Mouse (Mus musculus) 3134 (cell line): Measurements from ENCODE around the gene Uhmk1.
"Not testable (repeated sequence)": the region's sequence is repeated elsewhere in the genome, so short reads cannot be mapped to it uniquely, and the experiment has no call there.

ENCODE experiments used
- DNase-seq: peaks from one replicate; pipeline ENCODE4 v3.0.0-alpha.2; 2011; ENCODE audit warnings: low spot score; ENCODE audit not compliant: insufficient read length; ENCODE audit errors: extremely low read depth

Uhmk1 gene

DNA sequence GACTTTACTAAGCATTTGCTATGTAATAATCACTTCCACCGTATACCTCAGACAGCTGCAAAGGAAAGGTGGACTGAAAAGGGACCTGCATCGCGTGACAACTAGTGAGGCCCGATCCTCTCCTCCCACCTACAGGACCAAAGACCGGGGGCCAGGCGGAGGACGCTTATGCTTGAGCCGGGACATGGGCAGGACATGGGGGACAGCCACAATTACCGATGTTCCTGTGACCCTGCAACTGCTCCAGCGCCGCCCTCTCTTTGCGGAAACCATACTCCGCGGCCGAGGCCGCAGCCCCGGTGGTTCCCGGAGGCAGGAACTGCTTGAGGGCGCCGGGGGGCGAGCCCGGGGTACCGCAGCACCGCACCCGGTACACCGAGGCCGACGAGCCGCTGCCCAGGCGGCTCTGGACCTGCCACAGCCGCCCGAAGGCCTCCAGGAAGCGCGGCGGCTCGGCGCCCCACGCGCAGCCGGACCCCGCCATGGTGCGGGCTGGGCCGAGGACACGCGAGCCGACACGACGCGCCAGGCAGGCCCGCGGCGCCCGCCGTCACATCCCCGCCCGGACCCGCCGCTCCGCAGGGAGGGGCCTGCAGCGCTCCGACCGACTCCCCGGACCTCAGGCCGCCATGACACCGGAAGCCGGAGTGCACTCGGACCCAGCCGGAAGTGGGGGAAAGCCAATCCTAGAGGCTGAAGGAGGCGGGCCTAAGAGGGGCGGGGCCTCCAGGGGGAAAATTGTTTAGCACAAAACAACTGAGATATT is at the start of gene Uhmk1:
Uhmk1 (minus strand) TSS at position 641 of the 766 bp plus-strand sequence.
- peak; percentile 79 for DNase-seq

DNA sequence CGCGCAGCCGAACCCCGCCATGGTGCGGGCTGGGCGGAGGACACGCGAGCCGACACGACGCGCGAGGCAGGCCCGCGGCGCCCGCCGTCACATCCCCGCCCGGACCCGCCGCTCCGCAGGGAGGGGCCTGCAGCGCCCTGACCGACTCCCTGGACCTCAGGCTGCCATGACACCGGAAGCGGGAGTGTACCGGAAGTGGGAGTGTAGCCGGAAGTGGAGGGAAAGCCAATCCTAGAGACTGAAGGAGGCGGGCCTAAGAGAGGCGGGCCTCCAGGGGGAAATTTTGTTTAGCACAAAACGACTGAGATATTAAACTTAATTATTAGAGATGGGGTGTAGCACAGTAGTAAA is 40.3 kb upstream of the Uhmk1 start:
- peak; percentile 62 for DNase-seq

DNA sequence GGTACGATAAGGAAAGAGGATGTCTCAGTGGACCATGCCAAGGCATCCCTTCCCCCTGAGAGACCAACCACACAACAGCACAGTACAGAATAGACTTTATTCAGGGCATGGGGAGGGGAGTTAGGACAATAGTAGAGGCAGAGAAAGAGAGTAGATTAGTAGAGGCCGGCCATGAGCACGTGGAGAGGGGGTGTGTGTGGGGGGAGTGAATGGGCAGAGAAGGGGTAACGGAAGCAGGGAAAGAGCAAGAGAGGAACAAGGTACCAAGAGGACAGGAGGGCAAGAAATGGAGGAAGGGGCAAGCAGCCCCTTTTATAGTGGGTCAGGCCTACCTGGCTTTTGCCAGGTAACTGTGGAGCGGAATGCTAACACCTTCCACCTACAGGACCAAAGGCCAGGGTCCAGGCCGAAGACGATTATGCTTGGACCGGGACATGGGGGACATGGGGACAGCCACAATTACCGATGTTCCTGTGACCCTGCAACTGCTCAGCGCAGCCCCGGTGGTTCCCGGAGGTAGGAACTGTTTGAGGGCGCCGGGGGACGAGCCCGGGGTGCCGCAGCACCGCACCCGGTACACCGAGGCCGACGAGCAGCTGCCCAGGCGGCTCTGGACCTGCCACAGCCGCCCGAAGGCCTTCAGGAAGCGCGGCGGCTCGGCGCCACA is 39.8 kb upstream of the Uhmk1 start:
- peak; percentile 30 for DNase-seq

DNA sequence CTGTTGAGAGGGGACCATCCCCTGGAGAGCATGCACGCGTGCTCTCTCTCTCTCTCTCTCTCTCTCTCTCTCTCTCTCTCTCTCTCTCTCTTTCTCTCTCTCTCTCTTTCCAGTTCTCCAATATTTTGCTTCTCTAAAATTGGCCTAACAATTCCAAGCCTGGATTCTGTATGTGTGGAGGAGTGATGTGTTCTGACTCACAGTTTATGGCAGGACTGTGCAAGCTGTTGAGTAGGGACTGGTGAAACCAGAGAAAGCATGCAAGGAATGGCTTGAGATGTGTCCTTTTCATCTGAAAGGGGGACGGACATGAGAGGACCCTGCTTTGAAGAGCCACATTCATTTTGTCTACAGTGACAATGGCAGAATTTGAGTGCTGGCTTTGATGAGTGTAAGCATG is 29.8 kb upstream of the Uhmk1 start:
- no peak for DNase-seq

DNA sequence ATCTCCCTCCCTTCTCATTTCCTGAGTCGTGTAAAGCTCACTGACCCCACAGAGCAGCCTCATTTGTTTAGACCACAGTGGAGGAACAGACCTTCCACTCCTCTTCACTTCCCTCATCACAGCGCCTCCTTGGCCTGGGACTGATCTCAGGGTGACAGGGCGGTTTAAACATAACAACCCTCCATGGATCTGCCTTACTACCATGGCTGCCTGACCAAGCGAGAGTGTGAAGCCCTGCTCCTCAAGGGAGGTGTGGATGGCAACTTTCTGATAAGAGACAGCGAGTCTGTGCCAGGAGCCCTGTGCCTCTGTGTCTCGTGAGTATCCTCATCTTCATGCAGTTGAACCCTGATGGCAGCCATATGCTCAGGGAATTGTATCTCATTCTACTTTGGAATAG is 17.5 kb upstream of the Uhmk1 start, which contains the start of gene Sh2d1b2:
Sh2d1b2 (plus strand) TSS at position 62 of the 400 bp plus-strand sequence.
- not testable (repeated sequence) for DNase-seq

DNA sequence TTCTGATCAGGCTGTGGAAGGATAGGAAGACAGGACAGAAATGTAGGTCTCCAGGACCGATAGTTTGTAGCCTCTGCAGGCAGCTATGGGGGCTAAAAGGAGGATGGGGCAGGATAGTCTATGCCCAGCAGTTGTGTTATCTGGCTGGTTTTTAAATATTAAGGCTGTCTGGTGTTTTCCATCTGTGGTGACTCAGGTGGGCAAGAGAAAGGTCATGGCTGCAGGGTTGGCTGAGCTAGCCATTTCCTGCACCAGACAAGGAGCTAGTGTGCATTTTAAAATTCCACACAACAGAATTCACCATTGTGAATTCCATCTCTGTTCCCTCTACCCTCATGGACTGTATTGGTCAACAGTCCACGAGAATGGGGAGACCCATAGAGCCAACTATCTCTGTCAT is 8.1 kb upstream of the Uhmk1 start:
- no peak for DNase-seq

DNA sequence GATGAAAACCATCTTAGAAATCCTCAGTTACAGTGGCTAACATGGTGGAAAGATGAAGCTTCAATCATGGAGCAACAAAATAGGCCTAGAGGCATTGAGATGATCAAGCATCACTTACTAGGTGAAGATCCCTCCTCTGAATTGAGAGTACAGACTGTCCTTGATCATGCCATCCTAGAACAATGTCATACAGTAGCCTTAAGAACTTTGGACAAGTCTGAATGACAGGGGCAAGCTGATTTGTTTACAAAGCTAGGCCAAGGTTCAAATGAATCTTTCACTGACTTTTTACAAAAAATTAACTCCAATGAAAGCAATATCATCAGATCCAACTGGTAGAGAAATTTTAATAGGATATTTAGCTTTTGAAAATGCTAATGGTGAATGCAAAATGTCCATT is 5.2 kb upstream of the Uhmk1 start:
- no peak for DNase-seq

DNA sequence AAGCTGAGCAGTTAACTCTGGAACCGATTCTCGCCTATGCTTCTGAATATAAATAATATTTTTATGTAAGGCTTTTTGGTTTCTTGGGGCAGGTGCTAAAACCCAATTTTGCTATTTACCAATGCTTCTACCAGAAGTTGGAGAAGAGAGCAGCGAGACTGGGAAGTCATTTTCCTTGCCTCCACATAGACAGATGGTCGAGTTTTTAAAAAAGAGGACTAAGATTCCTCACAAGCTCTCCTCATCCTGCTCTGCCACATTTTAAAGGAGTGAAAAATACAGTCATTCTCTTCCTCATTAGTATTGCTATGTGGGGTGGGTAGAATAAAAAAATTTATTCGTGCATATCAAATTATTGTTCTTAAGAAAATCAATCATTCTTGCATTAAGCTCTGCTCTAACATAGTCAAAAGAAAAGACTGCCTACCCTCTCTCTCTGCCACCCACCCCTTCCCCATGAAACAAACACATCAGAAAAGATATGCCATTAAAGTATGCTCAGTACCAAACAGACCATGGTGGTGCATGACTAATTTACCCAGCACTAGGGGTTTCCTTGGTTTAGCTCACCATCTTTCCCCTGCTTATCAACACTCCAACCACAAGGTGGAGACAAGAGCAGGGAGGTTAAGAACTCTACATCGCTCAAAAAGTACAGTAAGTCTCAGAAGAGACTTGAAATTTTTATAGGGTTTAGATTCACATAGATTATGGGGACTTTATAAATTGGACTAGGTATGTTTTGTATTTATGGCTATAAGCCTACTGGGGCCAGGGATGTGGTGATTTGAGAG is 3.1 kb upstream of the Uhmk1 start:
- DNase-seq = no peak

DNA sequence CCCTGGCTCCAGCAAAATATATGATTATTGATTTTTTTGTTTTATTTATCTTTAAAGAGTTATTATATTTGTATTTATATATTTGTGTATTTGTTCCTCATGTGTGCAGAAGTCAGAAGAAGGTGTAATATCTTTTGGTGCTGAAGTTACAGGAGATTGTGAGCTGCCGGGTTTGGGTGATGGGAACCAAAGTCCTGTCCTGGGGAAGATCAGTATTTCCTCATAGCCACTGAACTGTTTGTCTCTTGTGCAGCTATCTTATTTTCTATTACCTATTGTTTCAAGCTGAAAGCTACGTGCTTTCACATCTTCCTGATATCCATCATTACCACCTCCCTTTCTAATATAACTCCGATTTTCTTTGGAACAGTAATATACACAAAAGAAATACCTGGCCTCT is 393 bp upstream of the Uhmk1 start:
- no peak for DNase-seq

DNA sequence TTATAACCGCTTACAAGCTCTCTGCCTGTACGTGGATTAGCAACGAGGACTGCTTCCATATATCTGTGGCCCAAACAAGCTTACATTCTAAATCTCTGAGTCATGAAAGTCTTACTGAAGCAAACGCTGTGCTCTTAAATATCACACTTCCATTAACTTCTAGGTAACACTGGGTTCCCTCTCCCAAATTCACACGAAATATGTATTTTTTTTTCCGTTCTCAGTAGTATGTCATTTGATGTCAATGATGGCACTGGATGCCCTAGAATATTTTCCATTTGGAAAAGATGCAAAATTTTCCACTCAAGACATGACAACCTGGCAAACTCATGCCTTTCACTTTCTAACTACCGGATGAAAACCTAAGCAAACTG is 827 bp downstream of the Uhmk1 start:
- DNase-seq = no peak

DNA sequence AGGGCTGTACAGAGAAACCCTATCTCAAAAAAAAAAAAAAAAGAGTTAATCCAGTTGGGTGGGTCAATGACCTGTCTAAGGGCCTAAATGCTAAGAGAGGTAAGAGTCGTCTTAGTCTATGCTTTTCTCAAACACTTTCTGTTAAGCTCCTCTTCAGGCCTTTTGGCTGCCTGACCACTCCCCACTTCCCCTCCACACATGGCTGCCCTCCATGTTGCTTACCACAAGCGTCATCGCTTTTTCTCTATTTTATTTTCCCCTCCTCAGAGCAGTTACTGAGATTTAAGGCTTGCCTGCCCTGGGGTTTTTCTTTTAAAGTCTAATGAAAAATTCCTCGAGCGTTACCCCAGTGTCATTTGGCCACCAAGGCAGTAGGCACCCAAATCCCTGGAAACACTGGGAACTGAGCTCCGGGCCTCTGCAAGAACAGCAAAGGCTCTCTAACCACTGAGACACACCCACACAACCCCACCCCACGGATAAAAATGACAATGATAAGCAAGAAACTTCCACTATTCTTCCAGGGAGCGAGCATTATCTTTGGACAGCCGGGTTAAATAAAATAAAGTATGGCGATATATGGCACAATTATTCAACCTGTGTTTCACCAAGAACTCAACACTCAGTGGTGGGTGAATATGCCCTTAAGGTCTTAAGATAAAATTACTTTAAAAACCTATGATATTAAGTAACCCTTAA is 1.9 kb downstream of the Uhmk1 start:
- no peak for DNase-seq

DNA sequence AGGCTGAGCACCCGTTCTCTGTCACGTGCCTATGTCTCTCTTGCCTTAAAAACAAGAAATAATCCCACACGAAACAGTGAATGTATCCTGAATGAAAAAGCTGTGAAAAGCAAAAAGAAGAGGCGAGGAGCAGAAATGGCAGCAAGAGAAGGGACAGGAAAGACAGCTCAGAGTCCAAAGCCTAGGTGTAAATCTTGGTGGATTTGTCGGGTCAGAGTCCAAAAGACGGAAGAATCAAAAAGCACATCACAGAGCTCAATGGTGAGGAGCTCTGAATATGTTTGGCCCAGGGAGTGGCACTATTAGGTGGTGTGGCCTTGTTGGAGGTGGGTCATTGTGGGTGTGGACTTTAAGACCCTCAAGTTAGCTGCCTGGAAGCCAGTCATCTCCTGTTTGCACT is 8.8 kb downstream of the Uhmk1 start:
- no peak for DNase-seq

DNA sequence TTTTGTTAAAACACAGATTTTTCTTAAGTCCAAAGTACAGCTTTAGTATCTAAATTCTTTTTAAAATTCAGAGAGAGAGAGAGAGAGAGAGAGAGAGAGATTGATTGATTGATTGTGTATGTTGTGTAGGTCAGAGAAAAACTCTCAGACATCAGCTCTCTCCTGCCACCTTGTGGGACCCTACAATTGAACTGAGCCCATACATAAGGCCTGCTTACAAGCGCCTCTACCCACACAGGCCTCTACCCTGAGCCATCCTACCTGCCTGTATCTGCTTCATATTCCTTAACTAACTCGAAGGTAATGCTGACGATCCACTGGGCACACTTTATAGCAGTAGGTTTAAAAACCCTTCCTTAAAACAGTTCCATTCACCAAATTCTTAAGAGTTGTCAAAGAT is 14.8 kb downstream of the Uhmk1 start:
- DNase-seq = no peak

DNA sequence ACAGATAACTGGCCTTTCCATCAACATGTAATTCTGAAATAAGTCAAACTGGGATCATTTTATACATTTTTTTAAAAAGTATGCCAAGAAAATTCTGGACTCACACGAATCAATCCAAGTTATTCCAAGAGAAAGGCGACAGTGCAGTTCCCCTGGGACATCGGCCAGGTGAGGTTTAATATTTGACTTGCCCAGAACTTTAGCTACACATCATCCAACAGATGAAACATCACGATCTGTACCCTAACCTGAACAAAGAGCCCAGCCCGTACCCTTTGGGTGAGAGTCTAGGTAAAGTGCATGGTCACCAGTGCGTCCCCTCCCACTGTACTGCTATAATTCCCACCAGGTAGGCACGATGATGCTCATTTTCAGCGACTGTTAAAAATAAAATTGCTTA is 19.0 kb downstream of the Uhmk1 start:
- DNase-seq = no peak

DNA sequence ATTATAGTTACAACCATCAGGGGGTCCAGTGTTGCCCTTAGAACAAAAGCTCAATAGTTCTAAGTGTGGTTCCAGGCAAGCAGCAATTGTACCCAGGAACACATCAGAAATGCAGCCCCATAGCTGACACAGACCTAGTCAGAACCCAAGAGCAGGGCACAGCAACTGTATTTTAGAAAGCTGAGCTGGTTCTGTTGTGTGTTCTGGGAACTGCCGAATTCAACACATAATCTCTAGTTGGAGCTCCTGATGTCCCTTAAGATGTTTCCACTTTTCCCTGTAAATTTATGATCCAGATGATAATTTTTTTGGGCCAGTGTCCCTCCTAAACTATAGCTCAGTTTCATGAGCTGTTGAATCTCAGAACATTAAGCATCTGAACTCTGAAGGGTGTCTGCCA is 23.3 kb downstream of the Uhmk1 start:
- no peak for DNase-seq

DNA sequence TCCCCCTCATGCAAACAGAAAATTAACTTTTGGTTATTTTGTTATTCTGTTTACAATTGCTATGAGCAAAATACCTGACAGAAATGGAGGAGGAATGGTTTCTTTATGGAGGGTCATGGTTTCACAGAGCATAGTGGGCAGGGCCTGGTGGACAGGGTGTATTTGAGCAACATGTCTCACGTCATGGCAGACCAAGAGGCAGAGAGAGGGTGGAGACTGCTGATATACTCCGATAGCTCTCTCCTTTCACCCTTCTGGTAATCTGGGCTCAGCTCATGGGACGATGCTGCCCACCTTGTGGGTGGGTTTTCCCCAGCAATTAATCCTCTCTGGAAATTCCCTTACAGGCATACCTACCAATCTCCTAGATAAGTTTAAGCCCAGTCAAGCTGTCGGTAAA is 25.0 kb downstream of the Uhmk1 start:
- DNase-seq = no peak

DNA sequence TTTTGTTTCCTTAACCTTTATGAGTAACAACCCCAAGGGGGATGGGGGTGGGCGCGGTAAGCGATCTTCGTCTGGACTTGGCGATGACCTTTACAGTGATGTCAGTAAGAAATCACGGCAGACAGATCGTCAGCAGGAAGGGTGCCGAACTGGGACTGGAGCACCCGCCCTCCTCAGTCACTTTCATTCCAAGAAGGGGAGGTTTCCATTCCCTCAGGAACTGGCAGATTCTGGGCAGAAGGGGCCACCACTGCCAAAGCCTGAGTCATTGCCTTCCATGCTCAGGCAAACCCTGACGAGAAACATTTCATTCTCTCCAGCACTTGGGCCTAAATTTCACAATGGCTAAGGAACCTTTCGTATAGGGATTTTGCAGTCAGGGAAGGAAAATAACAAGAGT is 26.6 kb downstream of the Uhmk1 start:
- DNase-seq = peak; percentile 77

DNA sequence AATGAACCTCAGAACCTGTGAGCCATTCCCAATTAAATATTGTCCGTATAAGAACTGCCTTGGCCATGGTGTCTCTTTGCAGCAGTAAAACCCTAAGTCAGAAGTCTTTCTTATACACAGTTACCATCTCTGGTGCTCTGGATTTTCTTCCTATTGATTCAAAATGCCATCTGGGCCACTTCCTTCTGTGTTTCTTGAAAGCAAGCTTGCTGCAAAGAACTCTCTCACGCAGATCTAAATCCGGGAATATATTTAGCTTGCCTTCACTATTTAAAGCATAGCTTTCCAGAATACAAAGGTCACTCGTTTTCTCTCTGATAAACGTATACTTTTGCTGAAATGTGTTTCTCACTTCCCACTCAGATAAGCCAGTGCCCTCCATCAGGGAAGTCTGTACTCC is 28.7 kb downstream of the Uhmk1 start:
- no peak for DNase-seq

DNA sequence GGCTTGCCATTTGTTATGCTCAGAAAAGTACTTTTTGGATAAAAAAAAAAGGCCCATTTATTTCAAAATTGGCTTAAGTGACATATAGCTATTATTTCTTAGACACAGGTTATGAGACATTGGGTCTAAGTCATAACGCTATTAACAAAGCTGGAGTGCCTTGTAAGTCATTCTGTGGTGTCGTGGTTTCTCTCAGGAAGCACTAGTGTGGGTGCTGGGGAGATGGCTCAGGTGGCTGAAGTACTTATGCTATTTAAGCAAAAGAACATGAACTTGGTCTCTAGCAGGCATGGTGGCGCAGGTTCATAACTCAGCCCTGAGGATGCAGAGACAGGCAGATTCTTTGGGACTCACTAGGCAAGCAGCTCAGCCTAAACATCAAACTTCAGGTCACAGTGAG is 30.1 kb downstream of the Uhmk1 start:
- DNase-seq = no peak

DNA sequence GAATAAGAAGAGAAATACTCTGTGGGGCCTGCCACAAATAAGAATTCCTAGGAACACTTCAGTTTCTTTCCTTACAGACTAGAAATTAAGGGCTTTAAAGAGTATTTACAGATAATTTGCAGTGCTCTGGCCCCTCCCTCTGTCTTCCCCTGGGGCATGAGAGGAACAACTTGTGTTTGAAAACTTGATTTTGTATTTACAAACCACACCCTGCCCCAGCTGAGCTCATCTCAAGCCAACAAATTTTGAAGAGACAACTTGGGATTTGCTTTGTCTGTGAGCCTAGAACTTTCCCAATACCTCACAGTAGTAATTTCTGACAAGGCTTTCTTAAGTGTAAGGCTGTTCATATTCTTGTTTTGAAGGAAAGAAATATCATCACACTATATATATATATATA is 32.5 kb downstream of the Uhmk1 start:
- no peak for DNase-seq

DNA sequence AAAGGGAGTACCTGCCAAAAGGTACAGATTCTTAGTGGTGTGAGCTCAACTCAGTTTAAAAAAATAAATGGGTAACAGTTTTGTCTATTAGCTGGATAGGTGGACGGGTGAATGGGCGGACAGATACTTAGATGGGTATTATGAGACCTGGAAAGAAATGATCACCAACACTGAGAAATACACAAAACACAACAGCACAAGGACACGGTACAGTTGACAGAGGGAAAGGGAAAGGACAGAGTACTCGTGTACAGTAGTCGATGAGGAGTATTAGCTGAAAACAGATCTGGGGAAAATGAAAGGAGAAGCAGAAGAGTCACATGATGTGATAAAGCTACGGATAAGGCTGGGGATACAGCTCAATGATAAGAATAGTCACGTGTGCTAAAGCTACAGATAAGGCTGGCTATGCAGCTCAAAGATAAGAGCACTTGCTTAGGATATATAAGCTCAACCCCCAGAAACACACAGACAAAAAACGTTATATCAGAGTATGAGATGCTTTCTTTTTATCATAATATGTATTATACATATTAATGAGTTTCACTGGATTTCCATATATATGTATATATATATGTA is 38.4 kb downstream of the Uhmk1 start:
- no peak for DNase-seq
